Mouse (Mus musculus): ENCODE results near the gene Fabp1.

DNA sequence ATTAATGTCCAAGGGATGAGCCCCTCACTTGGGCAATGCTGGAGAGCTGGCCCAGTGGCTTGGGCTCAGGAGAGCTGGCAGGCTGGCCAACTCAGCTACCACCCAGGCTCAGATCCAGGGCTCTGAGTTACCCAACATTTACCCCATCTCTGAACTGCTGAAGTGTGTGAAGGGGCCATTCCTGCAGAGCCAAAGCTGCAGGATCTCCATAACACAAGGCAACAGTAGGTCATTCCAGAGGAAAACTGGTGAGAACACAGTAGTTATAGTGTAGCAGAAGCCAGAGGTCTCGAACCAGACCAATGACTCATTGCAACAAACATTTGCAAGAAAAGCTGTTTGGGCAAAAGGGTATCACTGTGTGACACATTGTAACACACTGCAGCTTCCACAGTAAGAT, 43.2 kb downstream of the Fabp1 start:
- no peak for TF ChIP-seq CTCF (IDR thresholded peaks at IDR 0.05; ENCODE audit: extremely low read depth, insufficient read depth, low read length)
- TF ChIP-seq POLR2A (IDR thresholded peaks at IDR 0.05; ENCODE audit: extremely low read depth, insufficient read depth, low read length), result no peak

Data from cortical plate, adult 2 months (tissue).